Mouse (Mus musculus): ENCODE measurements around the gene Col6a6.
A peak's percentile ranks its signal among the peaks of the same experiment; 100 is the strongest.
"Not testable (repeated sequence)": the region's sequence is repeated elsewhere in the genome, so short reads cannot be mapped to it uniquely, and the experiment has no call there.

Col6a6 gene

DNA sequence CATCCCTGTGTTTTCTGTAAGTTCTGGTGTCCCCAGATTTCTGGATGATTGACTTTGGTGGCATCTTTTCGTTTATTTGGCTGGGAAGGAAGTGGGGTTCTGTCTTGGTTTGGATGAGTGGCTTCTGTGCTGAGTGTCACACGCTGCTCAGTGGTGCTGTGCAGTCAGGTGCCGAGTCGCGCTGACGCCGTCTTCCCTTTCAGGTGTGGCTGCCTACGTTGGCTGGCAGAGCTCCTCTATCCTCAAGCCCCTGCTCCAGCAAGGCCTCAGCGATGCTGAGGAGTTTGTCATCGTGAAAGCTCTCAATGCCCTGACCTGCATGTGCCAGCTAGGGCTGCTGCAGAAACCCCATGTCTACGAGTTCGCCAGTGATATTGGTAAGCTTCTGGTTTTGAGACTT, 169.7 kb downstream of the Col6a6 start:
- no peak for DNase-seq

DNA sequence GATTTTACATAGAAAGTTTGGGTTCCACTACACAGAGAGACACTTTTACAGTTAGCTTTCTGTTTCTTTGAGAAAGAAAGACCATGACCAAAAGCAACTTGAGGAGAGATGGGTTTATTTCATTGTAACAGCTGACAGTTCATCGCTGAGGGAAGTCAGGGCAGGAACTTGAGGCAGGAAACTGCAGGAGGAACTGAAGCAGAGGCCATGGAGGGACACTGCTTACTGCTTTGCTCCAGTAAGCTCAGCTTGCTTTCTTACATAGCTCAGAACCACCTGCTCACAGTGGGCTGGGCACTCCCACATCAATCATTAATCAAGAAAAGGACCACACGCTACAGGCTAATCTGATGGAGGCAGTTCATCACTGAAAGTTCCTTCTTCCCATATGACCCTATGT, 171.8 kb downstream of the Col6a6 start:
- no peak for DNase-seq

DNA sequence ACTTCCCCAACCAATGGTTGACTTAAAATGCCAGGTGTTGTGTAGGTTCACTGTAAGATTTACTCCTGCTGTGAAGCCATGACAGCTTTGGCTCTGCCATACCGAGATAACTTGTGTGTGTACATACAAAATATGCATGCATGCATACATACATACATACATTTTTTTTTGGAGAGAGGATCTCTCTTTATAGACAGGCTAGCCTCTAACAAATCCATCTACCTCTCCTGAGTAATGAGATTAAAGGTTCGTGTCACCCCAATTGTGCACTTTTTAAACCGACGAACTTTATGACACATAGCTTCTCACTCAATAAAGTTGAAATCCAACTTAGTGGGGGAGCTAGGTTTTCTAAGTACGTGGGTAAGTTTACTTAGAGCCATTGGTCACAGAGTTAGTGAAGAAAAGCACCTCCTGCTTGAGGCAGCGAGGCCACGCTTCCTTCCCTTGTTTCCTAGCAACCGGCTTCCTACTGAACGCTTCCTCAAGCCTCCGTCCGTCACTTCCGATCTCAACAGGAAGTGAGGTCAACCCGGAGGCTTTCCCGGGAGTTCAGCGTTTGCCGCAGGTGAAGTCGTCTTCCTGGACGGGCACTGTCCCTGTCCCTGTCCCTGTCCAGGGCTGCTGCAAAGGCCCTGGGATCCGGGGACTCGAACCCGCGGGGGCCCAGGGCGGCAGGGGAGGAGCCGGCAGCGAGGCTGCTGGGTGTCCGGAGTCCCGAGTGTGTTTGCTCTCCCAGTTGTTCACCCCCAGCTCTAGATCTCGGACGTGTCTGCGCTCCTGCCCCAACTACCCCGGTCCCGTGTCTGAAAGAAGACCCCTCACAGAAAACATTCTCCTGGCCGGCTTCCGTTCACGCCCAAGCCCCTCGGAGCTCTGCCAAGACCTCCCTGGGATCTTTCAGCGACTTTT, 185.2 kb downstream of the Col6a6 start, which contains the start of gene Pik3r4:
Gene Pik3r4 (plus strand): TSS at position 519 of the 912 bp plus-strand sequence.
- DNase-seq = peak; percentile 83

DNA sequence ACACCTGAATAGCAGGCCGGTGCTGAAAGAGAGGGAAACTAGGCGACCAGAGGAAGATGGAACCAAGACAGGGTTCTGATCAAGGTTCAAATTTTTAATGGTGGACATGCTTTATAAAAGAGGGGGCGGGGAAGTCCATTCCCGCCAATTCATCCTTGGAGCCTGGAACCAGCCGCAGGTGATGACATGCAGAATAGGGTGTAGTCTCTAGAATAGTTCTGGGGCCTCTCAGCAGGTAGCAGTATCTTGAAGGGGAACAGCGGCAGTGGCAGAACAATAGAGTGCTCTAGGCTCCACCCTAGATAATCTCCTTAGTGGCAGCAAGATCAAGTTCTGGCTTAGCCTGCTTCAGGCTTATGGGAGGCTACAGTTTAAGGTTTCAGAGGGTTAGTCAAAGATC, 186.6 kb downstream of the Col6a6 start:
- not testable (repeated sequence) for DNase-seq
